Mouse (Mus musculus): ENCODE results near the gene Tbk1.

DNA sequence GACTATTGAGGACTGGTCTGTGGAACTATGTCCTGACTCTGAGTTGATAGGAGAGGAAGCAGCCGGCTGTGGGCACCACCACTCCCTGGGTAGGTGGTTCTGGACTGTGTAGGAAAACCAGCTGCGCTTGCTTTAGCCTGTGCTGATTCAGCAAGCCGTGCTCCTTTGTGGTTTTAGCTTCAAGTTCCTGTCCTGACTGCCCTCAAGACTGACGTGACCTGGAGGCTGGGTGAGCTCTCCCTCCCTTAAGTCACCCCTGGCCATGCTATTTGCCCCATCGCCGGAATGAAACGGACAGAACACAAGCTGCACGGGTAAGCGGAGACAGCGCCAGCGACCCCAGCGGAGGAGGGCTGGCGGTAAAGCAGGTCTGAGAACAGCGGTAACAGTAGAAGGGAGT lies 4.5 kb upstream of the Tbk1 start:
- TF ChIP-seq POLR2A (IDR thresholded peaks at IDR 0.05; ENCODE audit: insufficient read depth, low read depth, low read length), result no peak
- no peak for TF ChIP-seq CTCF (IDR thresholded peaks at IDR 0.05; ENCODE audit: insufficient read depth, low read depth, low read length)
